ENCODE assay signal across 8 mouse cellular contexts in genomic region chr3:98223783-98224580, GRCm38 (mm10). TPM values are rescaled to one million over a fixed set of nuclear protein-coding genes. Genes with fewer than 3 reads are reported as not detected.
DNase-seq lines count a peak whose midpoint lies in the region; ATAC-seq and TF ChIP-seq lines count a peak whose summit lies in the region.

No protein-coding gene starts in this region.

- 9% methylated on average over 9 of the region's 9 CpGs for WGBS in forebrain, embryonic 14.5 days
- 11% methylated on average over 9 of the region's 9 CpGs for WGBS in heart, postnatal 0 days
- 29% methylated on average over 9 of the region's 9 CpGs for WGBS in liver, embryonic 12.5 days (ENCODE audit: insufficient replicate concordance)
- WGBS in neural tube, embryonic 13.5 days: 18% methylated on average over 9 of the region's 9 CpGs

- no peak for TF ChIP-seq EP300 in heart, postnatal 0 days (IDR thresholded peaks at IDR 0.05; ENCODE audit: low read depth)

- no peaks in the 10 kb centered on the region for H3K9me3 ChIP-seq in E14TG2a.4 (ENCODE audit: low read length)
- no peaks in the 10 kb centered on the region for H3K9me3 ChIP-seq in forebrain, embryonic 14.5 days (replicated peaks; ENCODE audit: control insufficient read depth, low read length)
- no peaks in the 10 kb centered on the region for H3K9me3 ChIP-seq in heart, postnatal 0 days (replicated peaks; ENCODE audit: control insufficient read depth, low read length)
- no peaks in the 10 kb centered on the region for H3K9me3 ChIP-seq in liver, embryonic 12.5 days (replicated peaks)
- H3K9me3 ChIP-seq in neural tube, embryonic 13.5 days: no peaks in the 10 kb centered on the region

- peak; percentile 21 for TF ChIP-seq CTCF in E14TG2a.4 (conservative IDR thresholded peaks at IDR 0.05; ENCODE audit: low read length)
- peak; percentile 74 for TF ChIP-seq CTCF in heart, postnatal 0 days (IDR thresholded peaks at IDR 0.05; ENCODE audit: low read depth)

- no peak overlapping the region for H3K27ac ChIP-seq in forebrain, embryonic 14.5 days (ENCODE audit: low read depth, low read length)
- H3K27ac ChIP-seq in heart, postnatal 0 days (ENCODE audit: low read depth): no peak overlapping the region
- no peak overlapping the region for H3K27ac ChIP-seq in liver, embryonic 12.5 days
- no peak overlapping the region for H3K27ac ChIP-seq in neural tube, embryonic 13.5 days (replicated peaks)

- H3K4me1 ChIP-seq in E14TG2a.4 (replicated peaks; ENCODE audit: low read depth, low read length): peaks cover 6% of the 10 kb centered on the region
- H3K4me1 ChIP-seq in forebrain, embryonic 14.5 days (ENCODE audit: control insufficient read depth, insufficient read depth, low read length): no peaks in the 10 kb centered on the region
- no peaks in the 10 kb centered on the region for H3K4me1 ChIP-seq in heart, postnatal 0 days (ENCODE audit: control insufficient read depth, insufficient read depth)
- 0 out of 2 replicates have a peak, but pooled peaks cover 9% of the 10 kb centered on the region for H3K4me1 ChIP-seq in liver, embryonic 12.5 days
- H3K4me1 ChIP-seq in neural tube, embryonic 13.5 days (replicated peaks): 0 out of 2 replicates have a peak, but pooled peaks cover 4% of the 10 kb centered on the region

- no peak overlapping the region for H3K4me2 ChIP-seq in forebrain, embryonic 14.5 days (ENCODE audit: low read length)
- H3K4me2 ChIP-seq in heart, postnatal 0 days (ENCODE audit: low read depth, low read length): no peak overlapping the region
- H3K4me2 ChIP-seq in liver, embryonic 12.5 days: no peak overlapping the region
- no peak overlapping the region for H3K4me2 ChIP-seq in neural tube, embryonic 13.5 days

- H3K36me3 ChIP-seq in E14TG2a.4 (ENCODE audit: insufficient read depth, low read length): no peaks in the 10 kb centered on the region
- H3K36me3 ChIP-seq in forebrain, embryonic 14.5 days (ENCODE audit: control insufficient read depth, insufficient read depth, low read length): no peaks in the 10 kb centered on the region
- H3K36me3 ChIP-seq in heart, postnatal 0 days (replicated peaks; ENCODE audit: control insufficient read depth, insufficient read depth, low read length): no peaks in the 10 kb centered on the region
- H3K36me3 ChIP-seq in liver, embryonic 12.5 days: no peaks in the 10 kb centered on the region
- no peaks in the 10 kb centered on the region for H3K36me3 ChIP-seq in neural tube, embryonic 13.5 days

- peaks cover 22% of the 10 kb centered on the region for H3K27me3 ChIP-seq in E14TG2a.4 (ENCODE audit: insufficient read depth, low read length)
- H3K27me3 ChIP-seq in forebrain, embryonic 14.5 days (replicated peaks; ENCODE audit: control insufficient read depth, insufficient read depth, low read length): no peaks in the 10 kb centered on the region
- H3K27me3 ChIP-seq in heart, postnatal 0 days (ENCODE audit: control insufficient read depth, insufficient read depth, low read length): no peaks in the 10 kb centered on the region
- peaks cover 6% of the 10 kb centered on the region; the same call in 1 of the 2 replicates for H3K27me3 ChIP-seq in liver, embryonic 12.5 days (replicated peaks)
- H3K27me3 ChIP-seq in neural tube, embryonic 13.5 days: no peaks in the 10 kb centered on the region

- peak; percentile 87 for ATAC-seq in forebrain, embryonic 14.5 days
- peak; percentile 82 for ATAC-seq in heart, postnatal 0 days (ENCODE audit: insufficient read depth, low read depth)
- ATAC-seq in liver, embryonic 12.5 days: 0 out of 2 replicates have a peak, but pooled peaks have one; percentile 57
- ATAC-seq in neural tube, embryonic 13.5 days (ENCODE audit: low read depth): peak; percentile 86

- no peak overlapping the region for H3K9ac ChIP-seq in forebrain, embryonic 14.5 days (ENCODE audit: low read length)
- no peak overlapping the region for H3K9ac ChIP-seq in heart, postnatal 0 days (replicated peaks; ENCODE audit: low read depth, low read length)
- H3K9ac ChIP-seq in liver, embryonic 12.5 days: no peak overlapping the region
- H3K9ac ChIP-seq in neural tube, embryonic 13.5 days: no peak overlapping the region

- DNase-seq in c-Kit-positive CD71-negative TER-119-negative erythroid progenitor cells, embryonic 14.5 days (ENCODE audit: low read depth): peak; percentile 16
- DNase-seq in forebrain, embryonic 14.5 days (ENCODE audit: low spot score): peak; percentile 77
- peak; percentile 80 for DNase-seq in heart, postnatal 0 days (ENCODE audit: low spot score)
- DNase-seq in kidney, postnatal 25 days: peak; percentile 78 to 83
- peak; percentile 36 for DNase-seq in thymus, postnatal 25 days

- H3K4me3 ChIP-seq in E14TG2a.4 (replicated peaks; ENCODE audit: low read length): no peak overlapping the region
- H3K4me3 ChIP-seq in forebrain, embryonic 14.5 days (ENCODE audit: low read depth, low read length): no peak overlapping the region
- no peak overlapping the region for H3K4me3 ChIP-seq in heart, postnatal 0 days (ENCODE audit: low read depth, low read length)
- no peak overlapping the region for H3K4me3 ChIP-seq in liver, embryonic 12.5 days
- H3K4me3 ChIP-seq in neural tube, embryonic 13.5 days: no peak overlapping the region

RNA-seq across cellular contexts. Expression of gene Reg4, which starts 2.0 kb away (rescaled TPM):
- not detected in 2 replicates for polyA plus RNA-seq in forebrain, embryonic 14.5 days (2014; fragmentation: Nextera tagmentation; extraction: Ambion mirVana)
- not detected in 2 replicates for total RNA-seq in heart, postnatal 0 days (2014; rRNA removed; ENCODE audit: low replicate concordance)
- polyA plus RNA-seq in heart, postnatal 0 days (2015; fragmentation: Nextera tagmentation; extraction: Ambion mirVana): not detected in 2 replicates
- polyA plus RNA-seq in liver, embryonic 12.5 days (2016; fragmentation: Nextera tagmentation; extraction: Ambion mirVana): not detected in 2 replicates
- not detected in 2 replicates for polyA plus RNA-seq in neural tube, embryonic 13.5 days (2015; fragmentation: Nextera tagmentation; extraction: Ambion mirVana)

RNA-seq across cellular contexts. Expression of gene Hmgcs2, which starts 56.3 kb away (rescaled TPM):
- 10.2 and 14.7 TPM in 2 replicates for polyA plus RNA-seq in forebrain, embryonic 14.5 days (2014; fragmentation: Nextera tagmentation; extraction: Ambion mirVana)
- total RNA-seq in heart, postnatal 0 days (2014; rRNA removed; ENCODE audit: low replicate concordance): 5.2 and 115 TPM in 2 replicates
- polyA plus RNA-seq in heart, postnatal 0 days (2015; fragmentation: Nextera tagmentation; extraction: Ambion mirVana): 105 and 153 TPM in 2 replicates
- polyA plus RNA-seq in liver, embryonic 12.5 days (2016; fragmentation: Nextera tagmentation; extraction: Ambion mirVana): 24.7 and 26.9 TPM in 2 replicates
- polyA plus RNA-seq in neural tube, embryonic 13.5 days (2015; fragmentation: Nextera tagmentation; extraction: Ambion mirVana): 9.9 and 16.3 TPM in 2 replicates

Comparison
In these comparisons a context has a peak if more than half of its experiments do, and no peak if none do; other contexts are left out.
1. DNase-seq: peak in every context shown above with its lines; median percentile 80 in kidney, postnatal 25 days; 80 in heart, postnatal 0 days; 77 in forebrain, embryonic 14.5 days; 36 in thymus, postnatal 25 days; 16 in c-Kit-positive CD71-negative TER-119-negative erythroid progenitor cells, embryonic 14.5 days.